Mouse (Mus musculus) MEL (cell line): ENCODE results near the gene C130026I21Rik. TPM values are rescaled to one million over a fixed set of nuclear protein-coding genes. Genes with fewer than 3 reads are reported as not detected.
"Not testable (repeated sequence)": the region's sequence is repeated elsewhere in the genome, so short reads cannot be mapped to it uniquely, and the experiment has no call there.

Experiments
- DNase-seq: peaks from one replicate; pipeline ENCODE4 v3.0.0; 2011; ENCODE audit warnings: low read depth, low spot score
- H3K27ac ChIP-seq: 2 replicates; pipeline ENCODE4 v1.5.1; 2012; ENCODE audit warnings: low read depth, mild to moderate bottlenecking, control low read depth, low read length, moderate library complexity; ENCODE audit not compliant: control insufficient read depth
- H3K27me3 ChIP-seq, 2 experiments: fragments of 150-350 bp in 1 of 2; sonication (generic) in 1 of 2; 2 replicates each; pipeline ENCODE4 v1.6.1; 2012; ENCODE audit warnings: low read length in 2 of 2, mild to moderate bottlenecking in 2 of 2, improper control_type of control experiment in 1 of 2, moderate library complexity in 1 of 2; ENCODE audit not compliant: insufficient read depth in 2 of 2, control insufficient read depth in 1 of 2
- H3K36me3 ChIP-seq, 2 experiments: 2 replicates each; pipeline ENCODE4 v1.6.1; 2012 to 2014; ENCODE audit warnings: low read length in 2 of 2, improper control_type of control experiment in 1 of 2, inconsistent platforms in 1 of 2, mild to moderate bottlenecking in 1 of 2; ENCODE audit not compliant: insufficient read depth in 2 of 2, control insufficient read depth in 1 of 2
- H3K4me1 ChIP-seq, 2 experiments: fragments of 150-350 bp in 1 of 2; sonication (generic) in 1 of 2; 2 replicates each; pipeline ENCODE4 v1.6.1; 2012; ENCODE audit warnings: low read length in 2 of 2, improper control_type of control experiment in 1 of 2, mild to moderate bottlenecking in 1 of 2; ENCODE audit not compliant: insufficient read depth in 2 of 2, control insufficient read depth in 1 of 2
- H3K4me3 ChIP-seq, 2 experiments: fragments of 150-350 bp in 1 of 2; sonication (generic) in 1 of 2; 2 replicates each; pipeline ENCODE4 v1.5.1; 2012; ENCODE audit warnings: low read depth in 2 of 2, low read length in 2 of 2, mild to moderate bottlenecking in 2 of 2, moderate library complexity in 2 of 2, control low read depth in 1 of 2, improper control_type of control experiment in 1 of 2; ENCODE audit not compliant: control insufficient read depth in 1 of 2, insufficient read depth in 1 of 2
- H3K79me2 ChIP-seq: 2 replicates; pipeline ENCODE4 v1.6.1; 2012; ENCODE audit warnings: mild to moderate bottlenecking, low read length, moderate library complexity; ENCODE audit not compliant: control insufficient read depth, poor library complexity, insufficient read depth
- H3K9ac ChIP-seq: 2 replicates; pipeline ENCODE4 v1.6.1; 2012; ENCODE audit warnings: low read depth, mild to moderate bottlenecking, control low read depth, low read length, moderate library complexity; ENCODE audit not compliant: control insufficient read depth, poor library complexity, severe bottlenecking
- H3K9me3 ChIP-seq: fragments of 150-350 bp; sonication (generic); replicated peaks from 2 replicates; pipeline ENCODE4 v1.6.1; 2012; ENCODE audit warnings: mild to moderate bottlenecking, low read length, improper control_type of control experiment, moderate library complexity; ENCODE audit not compliant: insufficient read depth
- polyA plus RNA-seq, 2 experiments: library from polyadenylated mRNA; stranded (reverse) in 1 of 2; unstranded in 1 of 2; fragments of >175 nt in 1 of 2; fragments of >200 nt in 1 of 2; gene quantifications; 2 replicates each; pipeline versions ENCODE4 v1.2.1 to v1.2.4; 2012; ENCODE audit warnings: low replicate concordance in 2 of 2, low read depth in 1 of 2; ENCODE audit not compliant: insufficient read length in 2 of 2, insufficient read depth in 1 of 2, missing spikeins in 1 of 2
- total RNA-seq: library from RNA; depleted of rRNA; stranded (reverse); fragments of 300-350 nt; gene quantifications from 2 replicates; pipeline ENCODE4 v1.2.3, GENCODE M21; 2012

The C130026I21Rik gene
- total and polyA plus RNA-seq, 3 experiments: 1.5 to 2.2 TPM; not detected in 1

DNA sequence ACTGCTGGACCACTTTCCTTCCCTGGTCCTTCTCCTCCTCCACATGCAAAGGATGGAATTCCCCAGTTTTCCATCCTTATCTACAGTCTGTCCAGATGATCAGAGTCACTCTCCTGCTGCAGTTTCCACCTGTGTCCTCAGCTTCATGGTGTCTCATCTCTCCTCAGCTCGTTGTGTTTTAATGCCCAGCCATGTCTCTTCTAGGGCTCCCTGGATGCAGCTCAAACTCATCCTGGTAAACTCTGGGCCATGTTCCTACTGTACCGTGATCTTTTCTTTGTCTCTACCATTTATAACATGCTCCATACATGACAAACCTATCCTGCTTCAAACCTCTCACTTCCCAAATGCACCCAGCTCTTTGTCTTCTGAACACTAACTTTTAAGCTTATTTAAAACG lies 198.7 kb downstream of the C130026I21Rik start:
- H3K36me3 ChIP-seq, H3K79me2 ChIP-seq, H3K27me3 ChIP-seq, H3K4me3 ChIP-seq, H3K4me1 ChIP-seq, H3K9ac ChIP-seq, DNase-seq, H3K27ac ChIP-seq, H3K9me3 ChIP-seq: not testable (repeated sequence)

DNA sequence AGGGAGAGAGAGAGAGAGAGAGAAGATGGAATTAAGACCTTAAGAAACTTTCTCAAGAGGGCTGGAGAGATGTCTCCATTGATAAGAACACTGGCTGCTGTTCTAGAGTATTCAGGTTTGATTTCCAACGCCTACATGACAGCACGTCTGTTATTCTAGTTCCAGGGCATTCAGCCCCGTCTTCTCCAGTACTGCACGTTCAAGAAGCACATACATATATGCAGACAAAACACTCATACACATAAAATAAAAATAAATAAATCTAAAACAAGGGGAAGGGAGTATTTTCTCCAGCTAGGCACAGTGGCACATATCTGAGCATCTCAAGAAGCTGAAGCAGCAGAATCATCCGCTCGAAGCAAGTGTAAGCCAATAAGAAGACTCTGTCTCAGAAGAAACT lies 234.6 kb downstream of the C130026I21Rik start:
- H3K9me3 ChIP-seq, H3K27me3 ChIP-seq, H3K9ac ChIP-seq, H3K4me3 ChIP-seq, H3K79me2 ChIP-seq, H3K36me3 ChIP-seq, H3K4me1 ChIP-seq, H3K27ac ChIP-seq, DNase-seq: not testable (repeated sequence)

DNA sequence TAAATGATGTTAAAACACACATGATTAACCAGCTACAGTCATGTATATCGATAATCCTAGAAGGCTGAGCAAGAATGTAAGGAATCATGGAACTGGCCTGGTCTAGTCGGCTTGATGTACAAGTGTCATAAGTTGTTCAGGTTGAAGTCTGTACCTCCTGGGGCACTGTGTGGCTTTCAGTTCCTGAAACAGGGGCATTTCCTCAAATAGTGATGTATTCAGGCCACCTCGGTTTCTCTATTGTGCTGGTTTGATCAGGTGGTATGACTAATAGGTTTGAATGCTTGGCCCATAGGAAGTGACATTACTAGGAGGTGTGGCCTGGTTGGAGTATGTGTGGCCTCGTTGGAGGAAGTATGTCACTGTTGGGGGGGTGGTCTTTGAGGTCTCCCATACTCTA lies 236.0 kb downstream of the C130026I21Rik start:
- not testable (repeated sequence) for DNase-seq, H3K9ac ChIP-seq, H3K36me3 ChIP-seq

DNA sequence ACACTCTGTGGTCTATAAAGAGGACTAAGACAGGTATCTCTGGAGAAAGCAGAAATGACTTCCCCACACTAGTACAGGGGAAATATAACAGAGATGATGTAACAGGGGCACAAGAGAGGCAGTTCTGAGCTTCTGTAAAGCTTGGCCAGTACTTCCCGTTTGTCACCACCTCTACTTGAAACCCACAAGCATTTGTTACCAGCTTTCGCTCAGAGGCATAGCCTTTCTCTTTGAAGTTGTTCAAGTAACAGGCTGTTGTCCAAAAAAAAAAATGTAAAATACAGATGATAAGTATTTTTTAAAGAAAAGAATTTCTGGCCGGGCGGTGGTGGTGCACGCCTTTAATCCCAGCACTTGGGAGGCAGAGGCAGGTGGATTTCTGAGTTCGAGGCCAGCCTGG lies 236.8 kb downstream of the C130026I21Rik start:
- not testable (repeated sequence) for H3K4me1 ChIP-seq, H3K27ac ChIP-seq, H3K9me3 ChIP-seq, H3K27me3 ChIP-seq, H3K9ac ChIP-seq, H3K4me3 ChIP-seq, H3K36me3 ChIP-seq, H3K79me2 ChIP-seq
- DNase-seq: peak; percentile 0

More for the DNA sequence above, 236.0 kb downstream of the C130026I21Rik start:
- H3K4me1 ChIP-seq, H3K79me2 ChIP-seq, H3K27me3 ChIP-seq, H3K9me3 ChIP-seq, H3K27ac ChIP-seq, H3K4me3 ChIP-seq: not testable (repeated sequence)

DNA sequence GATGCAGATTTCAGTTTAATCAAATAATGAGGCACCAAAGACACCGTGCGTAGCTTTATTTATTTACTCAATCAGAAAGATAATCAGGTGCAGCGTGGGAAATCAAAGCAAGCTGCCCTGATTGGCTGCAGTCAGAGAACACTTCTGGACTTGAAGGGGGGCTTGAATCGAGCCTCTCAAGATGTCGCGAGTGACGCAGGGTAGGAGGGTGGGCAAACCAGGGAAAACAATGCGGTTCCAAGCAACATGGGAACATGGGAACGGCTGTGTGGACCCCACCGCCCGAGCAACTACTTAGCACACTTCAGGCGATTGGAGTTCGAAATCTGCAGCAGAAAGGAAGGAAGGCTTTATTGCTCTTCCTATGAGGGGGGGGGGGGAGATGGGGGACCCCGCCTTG lies 240.2 kb downstream of the C130026I21Rik start:
- not testable (repeated sequence) for H3K4me3 ChIP-seq, H3K9ac ChIP-seq, H3K27me3 ChIP-seq, DNase-seq, H3K9me3 ChIP-seq, H3K36me3 ChIP-seq, H3K4me1 ChIP-seq, H3K27ac ChIP-seq, H3K79me2 ChIP-seq

DNA sequence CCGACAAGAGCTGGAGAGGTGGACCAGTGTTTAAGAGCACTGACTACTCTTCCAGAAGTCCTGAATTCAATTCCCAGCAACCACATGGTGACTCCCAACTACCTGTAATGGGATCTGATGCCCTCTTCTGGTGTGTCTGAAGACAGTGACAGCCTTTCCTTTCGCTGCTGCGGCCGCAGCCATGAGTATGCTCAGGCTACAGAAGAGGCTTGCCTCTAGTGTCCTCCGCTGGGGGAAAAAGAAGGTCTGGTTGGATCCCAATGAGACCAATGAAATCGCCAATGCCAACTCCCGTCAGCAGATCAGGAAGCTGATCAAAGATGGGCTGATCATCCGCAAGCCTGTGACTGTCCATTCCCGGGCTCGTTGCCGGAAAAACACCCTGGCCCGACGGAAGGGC lies 258.4 kb downstream of the C130026I21Rik start:
- not testable (repeated sequence) for H3K79me2 ChIP-seq, H3K27ac ChIP-seq, H3K4me1 ChIP-seq, H3K27me3 ChIP-seq, H3K36me3 ChIP-seq, H3K9me3 ChIP-seq, H3K4me3 ChIP-seq, DNase-seq, H3K9ac ChIP-seq

DNA sequence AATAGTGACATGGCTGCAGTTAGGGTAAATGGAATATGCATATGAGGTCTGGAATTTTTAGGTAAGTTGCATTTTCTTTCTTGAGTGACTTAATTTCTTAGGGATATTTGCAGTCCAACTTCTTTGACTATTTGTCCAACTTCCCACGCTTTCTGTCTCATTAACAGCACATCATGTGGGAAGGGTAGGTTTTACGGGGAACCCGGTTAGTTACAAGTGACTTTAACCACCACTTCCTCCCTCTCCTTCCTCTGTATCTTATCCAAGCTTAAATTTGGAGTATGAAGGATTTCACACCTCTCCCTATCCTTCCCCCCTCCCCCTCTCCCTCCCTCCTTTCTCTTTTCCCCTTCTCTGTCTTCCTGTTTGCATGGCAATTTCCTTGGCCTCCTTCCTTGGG lies 259.4 kb downstream of the C130026I21Rik start:
- H3K27me3 ChIP-seq, DNase-seq, H3K4me1 ChIP-seq, H3K9me3 ChIP-seq, H3K79me2 ChIP-seq, H3K9ac ChIP-seq, H3K4me3 ChIP-seq, H3K27ac ChIP-seq, H3K36me3 ChIP-seq: not testable (repeated sequence)
